Mouse (Mus musculus) liver, embryonic 16.5 days (tissue): ENCODE measurements around the gene Gm36864. TPM values are rescaled to one million over a fixed set of nuclear protein-coding genes. Genes with fewer than 3 reads are reported as not detected.
A peak's percentile ranks its signal among the peaks of the same experiment; 100 is the strongest.
"Not testable (repeated sequence)": the region's sequence is repeated elsewhere in the genome, so short reads cannot be mapped to it uniquely, and the experiment has no call there.

Experiments
- ATAC-seq: fragments of 200-750 bp; cut with Nextera tagmentation; 2 replicates; pipeline ENCODE4 v1.8.0; 2017; ENCODE audit warnings: low read depth, mild to moderate bottlenecking, moderate number of reproducible peaks, moderate library complexity
- H3K27ac ChIP-seq: fragments of 300-500 bp; sonication (generic); 2 replicates; pipeline ENCODE4 v1.5.1; 2014; ENCODE audit warnings: mild to moderate bottlenecking, low read length
- H3K27me3 ChIP-seq: fragments of 300-500 bp; sonication (generic); 2 replicates; pipeline ENCODE4 v1.6.1; 2014; ENCODE audit warnings: low read depth, low read length, mixed read lengths; ENCODE audit not compliant: control insufficient read depth, insufficient read depth
- H3K36me3 ChIP-seq: fragments of 300-500 bp; sonication (generic); 2 replicates; pipeline ENCODE4 v1.6.1; 2014; ENCODE audit warnings: mild to moderate bottlenecking; ENCODE audit not compliant: control insufficient read depth, insufficient read depth
- H3K4me1 ChIP-seq: fragments of 300-500 bp; sonication (generic); 2 replicates; pipeline ENCODE4 v1.6.1; 2014; ENCODE audit warnings: low read depth, low read length, mixed read lengths; ENCODE audit not compliant: control insufficient read depth
- H3K4me2 ChIP-seq: fragments of 300-500 bp; sonication (generic); 2 replicates; pipeline ENCODE4 v1.6.1; 2014; ENCODE audit warnings: low read depth, low read length, mixed read lengths
- H3K4me3 ChIP-seq: fragments of 300-500 bp; sonication (generic); 2 replicates; pipeline ENCODE4 v1.5.1; 2014; ENCODE audit warnings: low read depth, mild to moderate bottlenecking, low read length
- H3K9ac ChIP-seq: fragments of 300-500 bp; sonication (generic); 2 replicates; pipeline ENCODE4 v1.6.1; 2014; ENCODE audit warnings: low read depth, low read length
- H3K9me3 ChIP-seq: fragments of 300-500 bp; sonication (generic); replicated peaks from 2 replicates; pipeline ENCODE4 v1.6.1; 2016; ENCODE audit warnings: low read length; ENCODE audit not compliant: control insufficient read depth
- WGBS: fragments of 180-500 bp; shearing (Covaris S2); extraction: QIAGEN DNeasy Blood & Tissue Kit; methylation state at CpG from one replicate; pipeline ENCODE4 v1.1.7; 2014; ENCODE audit not compliant: insufficient replicate concordance; 5-methylcytosine and 5-hydroxymethylcytosine counted together
- polyA plus RNA-seq: library from polyadenylated mRNA; unstranded; fragments of >200 nt; fragmentation: Nextera tagmentation; extraction: Ambion mirVana; gene quantifications from 2 replicates; pipeline ENCODE4 v1.2.1, GENCODE M21; 2015

Gm36864 gene
- polyA plus RNA-seq, 1 experiment from 2014 or later, result not detected

DNA sequence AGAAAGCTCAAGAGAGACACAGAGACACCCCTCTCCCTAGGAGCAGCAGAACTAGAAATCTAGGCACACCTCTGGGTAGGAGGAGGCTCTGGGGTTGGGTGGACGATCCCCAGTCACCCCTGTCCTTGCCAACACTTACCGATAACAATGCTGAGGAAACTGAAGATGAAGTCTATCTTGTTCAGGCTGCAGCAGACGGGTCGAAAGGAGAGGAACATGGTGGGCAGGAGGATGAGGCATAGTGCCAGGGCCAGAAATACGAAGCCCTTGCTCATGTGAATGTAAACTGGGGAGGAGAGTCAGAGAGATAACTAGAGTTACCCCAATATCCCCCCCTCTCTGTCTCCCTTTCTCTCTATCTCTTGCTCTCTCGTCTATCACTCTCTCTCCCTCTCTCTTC, 13.6 kb upstream of the Gm36864 start:
- ATAC-seq, H3K27ac ChIP-seq, H3K4me2 ChIP-seq, H3K9me3 ChIP-seq, H3K36me3 ChIP-seq, H3K27me3 ChIP-seq, H3K9ac ChIP-seq, H3K4me1 ChIP-seq, H3K4me3 ChIP-seq: not testable (repeated sequence)
- WGBS, result 58% methylated on average over 6 of the region's 6 CpGs

DNA sequence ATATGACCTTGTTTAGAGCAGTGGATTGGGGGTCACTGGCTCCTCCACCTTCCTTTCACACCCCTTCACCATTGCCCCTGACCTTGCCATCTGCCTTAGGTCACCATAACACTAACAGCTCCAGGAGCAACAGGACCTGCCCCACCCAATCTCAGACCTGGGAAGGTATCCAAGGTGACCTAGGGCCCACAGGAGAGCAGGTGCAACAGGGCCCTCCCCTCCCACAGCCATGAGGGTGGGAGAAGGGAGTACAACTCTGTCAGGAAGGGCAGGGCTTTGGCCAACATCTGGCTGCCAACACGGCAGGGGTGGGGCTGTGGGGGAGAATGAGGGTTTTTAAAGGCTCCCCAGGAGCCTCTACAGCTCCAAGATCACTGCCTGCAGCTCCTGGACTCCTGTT, 10.9 kb upstream of the Gm36864 start, which contains the start of gene Klk1:
Klk1 (plus strand) TSS at position 285 of the 400 bp plus-strand sequence.
- no peak within 1 kb of the TSS for H3K9ac ChIP-seq
- H3K36me3 ChIP-seq, result no peaks in the 10 kb centered on the region
- H3K4me1 ChIP-seq, result no peaks in the 10 kb centered on the region
- H3K4me3 ChIP-seq, result no peak within 1 kb of the TSS
- WGBS, result 26% methylated on average over 1 of the region's 1 CpGs
- H3K27ac ChIP-seq, result no peak within 1 kb of the TSS
- no peaks in the 10 kb centered on the region for H3K9me3 ChIP-seq
- no peak within 1 kb of the TSS for H3K4me2 ChIP-seq
- no peak for ATAC-seq
- no peaks in the 10 kb centered on the region for H3K27me3 ChIP-seq

DNA sequence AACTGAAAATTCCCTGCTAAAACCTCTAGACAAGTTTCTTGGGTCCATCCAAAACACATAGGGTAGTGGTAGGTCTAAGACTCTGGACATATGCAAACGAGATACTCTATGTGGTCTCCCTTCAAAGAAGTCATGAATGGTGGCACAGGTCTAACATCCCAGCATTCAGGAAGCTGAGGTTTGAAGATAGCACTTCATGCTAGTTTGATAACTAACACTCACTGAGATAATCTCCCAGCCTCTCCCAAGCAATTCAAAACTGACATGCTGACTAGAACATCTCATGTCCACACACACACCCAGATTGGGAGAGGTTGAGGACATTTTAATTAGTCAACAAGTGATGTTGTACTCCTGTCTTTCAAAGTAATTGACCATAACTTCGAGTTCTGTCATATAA, 3.9 kb downstream of the Gm36864 start:
- Histone ChIP-seq H3K4me3 (no peak overlapping the region), H3K36me3 (no peaks in the 10 kb centered on the region), H3K9ac (no peak overlapping the region), H3K4me2 (no peak overlapping the region), H3K27me3 (no peaks in the 10 kb centered on the region), H3K27ac (no peak overlapping the region), H3K4me1 (no peaks in the 10 kb centered on the region), H3K9me3 (no peaks in the 10 kb centered on the region)
- no peak for ATAC-seq
- 20% methylated on average over 2 of the region's 2 CpGs for WGBS

DNA sequence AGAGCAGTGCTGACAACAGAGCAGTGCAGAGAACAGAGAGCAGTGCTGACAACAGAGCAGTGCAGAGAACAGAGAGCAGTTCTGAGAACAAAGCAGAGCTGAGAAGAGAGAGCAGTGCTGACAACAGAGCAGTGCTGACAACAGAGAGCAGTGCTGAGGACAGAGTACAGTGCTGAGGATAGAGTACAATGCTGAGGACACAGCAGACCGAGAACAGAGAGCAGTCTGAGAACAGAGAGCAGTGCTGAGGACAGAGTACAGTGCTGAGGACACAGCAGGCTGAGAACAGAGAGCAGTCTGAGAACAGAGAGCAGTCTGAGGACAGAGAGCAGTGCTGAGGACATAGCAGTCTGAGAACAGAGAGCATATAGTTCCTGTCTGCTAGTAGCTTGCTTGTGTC, 4.7 kb downstream of the Gm36864 start:
- Histone ChIP-seq H3K27me3 (no peaks in the 10 kb centered on the region), H3K4me1 (peaks cover 6% of the 10 kb centered on the region), H3K4me3 (no peak overlapping the region), H3K9ac (no peak overlapping the region), H3K4me2 (no peak overlapping the region), H3K36me3 (no peaks in the 10 kb centered on the region), H3K27ac (no peak overlapping the region), H3K9me3 (no peaks in the 10 kb centered on the region)
- ATAC-seq, result peak; percentile 65; the same call in 1 of the 2 replicates
- 29% methylated on average over 1 of the region's 1 CpGs for WGBS

DNA sequence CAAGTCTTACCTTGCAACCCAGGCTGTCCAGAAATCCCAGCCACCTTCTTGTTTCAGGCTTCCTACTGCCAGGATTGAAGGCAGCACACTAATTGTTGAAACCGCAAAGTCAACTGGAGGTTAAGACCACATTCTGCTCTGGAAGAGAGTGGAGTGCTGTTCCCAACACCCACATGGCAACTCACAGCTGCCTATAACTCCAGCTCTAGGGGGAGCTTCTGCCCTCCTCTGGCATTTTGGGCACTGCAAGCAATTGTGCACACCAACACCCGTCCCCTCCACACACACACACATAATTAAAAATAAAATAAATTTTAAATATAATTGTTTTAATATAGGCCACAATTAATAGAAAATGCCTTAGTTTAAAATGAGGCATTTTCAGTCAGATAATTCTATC, 5.2 kb downstream of the Gm36864 start:
- Histone ChIP-seq H3K4me1 (peaks cover 6% of the 10 kb centered on the region), H3K27ac (no peak overlapping the region), H3K9ac (no peak overlapping the region), H3K27me3 (no peaks in the 10 kb centered on the region), H3K4me3 (no peak overlapping the region), H3K4me2 (no peak overlapping the region), H3K9me3 (no peaks in the 10 kb centered on the region), H3K36me3 (no peaks in the 10 kb centered on the region)
- 47% methylated on average over 2 of the region's 2 CpGs for WGBS
- no peak for ATAC-seq

DNA sequence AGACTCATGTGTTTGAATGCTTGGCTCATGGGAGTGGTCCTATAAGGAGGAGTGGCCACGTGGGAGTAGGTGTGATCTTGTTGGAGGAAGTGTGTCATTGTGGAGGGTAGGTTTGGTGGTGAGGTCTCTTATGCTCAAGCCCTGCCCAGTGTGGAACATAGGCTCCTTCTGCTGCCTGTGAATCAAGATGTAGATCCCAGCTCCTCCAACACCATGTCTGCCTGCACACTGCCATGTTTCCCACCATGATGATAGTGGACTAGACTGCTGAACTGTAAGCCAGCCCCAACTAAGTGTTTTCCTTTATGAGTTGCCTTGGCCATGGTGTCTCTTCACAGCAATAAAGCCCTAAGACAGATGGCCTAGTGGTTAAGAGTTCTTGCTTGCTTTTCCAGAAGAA, 8.1 kb downstream of the Gm36864 start:
- Histone ChIP-seq H3K36me3 (peaks cover 2% of the 10 kb centered on the region; the same call in 1 of the 2 replicates), H3K4me3 (no peak overlapping the region), H3K4me2 (no peak overlapping the region), H3K9ac (no peak overlapping the region), H3K4me1 (peaks cover 18% of the 10 kb centered on the region), H3K27me3 (no peaks in the 10 kb centered on the region), H3K27ac (no peak overlapping the region), H3K9me3 (no peaks in the 10 kb centered on the region)
- WGBS, result 29% methylated on average over 1 of the region's 1 CpGs
- ATAC-seq, result no peak

DNA sequence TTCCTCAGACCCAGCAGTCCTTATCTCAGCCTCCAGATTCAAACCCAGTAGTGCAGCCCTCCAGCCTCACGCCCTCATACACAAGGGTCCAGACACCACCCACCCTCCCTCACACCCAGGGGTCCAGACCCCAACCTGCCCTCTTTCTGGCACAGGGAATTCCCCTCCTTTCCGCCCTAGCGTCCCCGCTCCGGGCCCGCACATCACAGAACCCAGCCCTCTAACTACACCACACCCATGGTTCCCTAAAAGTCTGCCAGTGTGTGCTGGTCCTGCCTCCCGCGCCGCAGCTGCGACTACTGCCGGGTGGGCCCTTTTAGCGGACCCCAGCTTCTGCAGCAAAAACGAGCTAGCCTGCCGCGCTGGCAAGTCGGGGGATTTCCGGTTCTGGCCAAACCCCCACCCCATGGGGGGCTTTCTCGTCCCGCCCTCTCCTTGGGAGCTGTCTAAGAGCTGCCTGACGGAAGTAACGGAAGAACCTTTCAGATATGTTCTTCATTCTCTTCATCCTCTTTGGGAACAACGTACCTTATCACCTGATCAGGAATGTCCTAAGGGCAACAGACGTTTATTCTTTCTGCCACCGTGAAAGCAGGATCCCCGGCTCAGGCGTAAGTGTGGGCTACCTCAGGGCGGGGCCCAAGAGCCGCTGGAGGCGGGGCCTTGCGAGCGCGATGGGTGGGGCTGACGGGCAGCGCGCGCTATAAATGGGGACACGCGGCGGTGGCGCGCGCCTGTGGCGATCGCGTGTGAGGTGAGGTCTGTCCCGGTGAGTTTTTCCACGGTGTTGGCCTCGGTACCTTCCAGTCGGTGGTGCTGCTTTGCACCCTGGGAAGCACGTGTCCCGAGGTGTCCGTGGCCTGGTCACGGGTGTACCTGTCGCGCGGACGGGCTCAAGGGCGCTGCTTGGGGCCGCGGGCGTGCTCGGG, 10.3 kb downstream of the Gm36864 start, which contains the start of the genes 1700028J19Rik and 2410002F23Rik:
1700028J19Rik (minus strand) TSS at position 641 of the 929 bp plus-strand sequence.
2410002F23Rik (plus strand) TSS at position 668 of the 929 bp plus-strand sequence.
- Histone ChIP-seq H3K4me1 (peaks cover 18% of the 10 kb centered on the region), H3K9me3 (no peaks in the 10 kb centered on the region), H3K27me3 (no peaks in the 10 kb centered on the region), H3K4me3 (peak within 1 kb of the TSS; percentile 94), H3K4me2 (peak within 1 kb of the TSS; percentile 81), H3K9ac (peak within 1 kb of the TSS; percentile 86), H3K36me3 (peaks cover 12% of the 10 kb centered on the region), H3K27ac (peak within 1 kb of the TSS; percentile 85)
- WGBS, result under 1% methylated on average over 62 of the region's 62 CpGs
- peak; percentile 89 for ATAC-seq

DNA sequence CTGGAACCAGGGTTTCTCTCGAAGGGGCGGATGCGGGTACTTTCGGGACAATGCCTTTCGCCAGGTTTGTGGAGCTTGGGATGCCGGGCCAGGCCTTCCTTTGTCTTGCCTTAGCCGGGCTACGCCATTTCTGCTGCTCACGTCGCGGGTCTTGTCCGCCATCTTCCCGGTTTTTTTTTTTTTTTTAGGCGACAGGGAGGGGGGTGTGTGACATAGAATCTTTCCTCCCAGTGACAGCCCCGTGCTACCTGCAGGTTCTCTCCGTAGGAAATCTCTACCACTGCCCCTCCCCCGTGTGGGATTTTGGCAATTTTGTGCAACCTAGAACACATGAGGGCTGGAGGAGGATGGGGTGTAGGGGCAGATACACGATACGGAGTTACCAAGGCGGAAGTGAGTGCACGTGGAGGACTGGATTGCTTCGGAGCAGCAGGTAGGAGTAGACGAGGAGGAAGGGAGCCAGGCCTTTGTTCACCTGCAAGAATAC, 11.1 kb downstream of the Gm36864 start:
- H3K4me3 ChIP-seq, result peak overlapping the region; percentile 94
- peak overlapping the region; percentile 59; the same call in 1 of the 2 replicates for H3K27ac ChIP-seq
- H3K4me1 ChIP-seq, result peaks cover 18% of the 10 kb centered on the region
- peak overlapping the region; percentile 81 for H3K4me2 ChIP-seq
- no peaks in the 10 kb centered on the region for H3K9me3 ChIP-seq
- peaks cover 12% of the 10 kb centered on the region for H3K36me3 ChIP-seq
- peak; percentile 12; the same call in 1 of the 2 replicates for ATAC-seq
- H3K27me3 ChIP-seq, result no peaks in the 10 kb centered on the region
- 0% methylated on average over 23 of the region's 23 CpGs for WGBS
- H3K9ac ChIP-seq, result peak overlapping the region; percentile 86

DNA sequence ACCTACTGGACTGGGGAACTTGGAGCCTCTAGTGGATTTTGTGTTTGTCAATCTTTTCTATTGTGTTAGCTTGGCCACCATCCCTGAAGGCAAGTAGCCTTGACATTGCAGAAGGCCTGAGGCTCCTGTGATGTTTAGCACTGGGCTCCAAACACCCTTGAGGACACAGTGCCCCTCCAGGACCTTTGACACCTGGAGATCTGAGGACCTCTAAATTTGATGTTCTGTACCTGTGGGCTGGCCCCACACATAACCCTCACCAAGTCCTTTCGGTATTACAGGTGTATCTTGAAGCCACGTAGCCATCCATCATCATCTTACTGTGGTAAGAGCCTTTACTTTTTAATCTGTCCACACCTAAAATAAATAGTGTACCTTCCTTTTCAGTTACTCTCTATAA, 12.0 kb downstream of the Gm36864 start:
- H3K9me3 ChIP-seq, result no peaks in the 10 kb centered on the region
- H3K4me3 ChIP-seq, result peak overlapping the region; percentile 94
- H3K4me2 ChIP-seq, result peak overlapping the region; percentile 81
- no peak overlapping the region for H3K27ac ChIP-seq
- no peaks in the 10 kb centered on the region for H3K27me3 ChIP-seq
- 77% methylated on average over 2 of the region's 2 CpGs for WGBS
- no peak for ATAC-seq
- peaks cover 12% of the 10 kb centered on the region for H3K36me3 ChIP-seq
- H3K9ac ChIP-seq, result peak overlapping the region; percentile 37; the same call in 1 of the 2 replicates
- peaks cover 18% of the 10 kb centered on the region for H3K4me1 ChIP-seq
